Mouse (Mus musculus): ENCODE results near the gene Cfap45. TPM values are rescaled to one million over a fixed set of nuclear protein-coding genes. Genes with fewer than 3 reads are reported as not detected.
A peak's percentile ranks its signal among the peaks of the same experiment; 100 is the strongest.

Gene Cfap45
- polyA plus RNA-seq, 1 experiment from 2014 or later = 2.4 TPM

DNA sequence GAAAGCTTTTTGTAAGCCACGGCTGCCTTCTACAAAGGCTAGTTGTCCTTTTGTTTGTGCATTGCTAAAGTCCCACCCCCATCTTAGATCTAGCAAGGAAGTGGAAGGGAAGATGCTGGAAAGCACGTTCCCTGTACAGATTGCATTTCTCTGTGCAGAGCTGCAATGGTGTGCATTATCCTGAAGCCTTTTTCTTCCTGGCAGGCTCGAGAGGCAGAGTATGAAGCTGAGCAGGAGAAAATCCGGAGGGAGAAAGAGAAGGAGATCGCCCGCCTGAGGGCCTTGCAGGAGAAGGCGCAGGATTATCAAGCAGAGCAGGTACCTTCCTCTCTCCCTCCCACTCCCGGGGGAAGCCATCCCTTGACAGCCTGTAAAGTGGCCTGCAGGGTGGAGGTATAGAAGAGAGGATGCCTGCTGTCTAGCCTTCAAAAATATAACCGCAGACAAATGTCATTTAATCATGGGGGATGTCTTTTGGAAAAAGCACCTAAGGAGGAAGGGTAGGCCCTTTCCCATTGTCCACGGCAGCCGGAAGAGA, 19.8 kb downstream of the Cfap45 start:
- Histone ChIP-seq H3K4me1 (peaks cover 4% of the 10 kb centered on the region; the same call in 1 of the 2 replicates), H3K9ac (no peak overlapping the region)
- WGBS = 49% methylated on average over 11 of the region's 11 CpGs

DNA sequence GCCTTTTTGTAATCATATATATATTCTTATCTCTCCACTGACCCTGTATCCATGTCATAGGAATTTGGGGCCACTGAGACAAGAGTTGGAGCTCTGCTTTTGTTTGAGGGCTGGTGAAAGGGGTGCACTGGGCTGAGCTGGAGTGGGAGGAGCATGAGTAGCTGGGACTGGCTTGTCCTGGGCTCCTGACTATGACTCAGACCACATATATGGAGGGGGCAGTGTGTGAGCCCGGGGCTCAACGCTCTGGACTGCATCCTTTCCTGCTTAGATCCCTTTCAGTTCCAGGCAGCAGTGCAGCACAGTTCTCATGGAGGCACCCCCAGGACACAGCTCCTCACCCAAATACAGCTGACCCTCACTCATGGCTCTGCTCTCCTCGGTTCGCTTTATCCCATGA, 25.5 kb downstream of the Cfap45 start:
- H3K9ac ChIP-seq = no peak overlapping the region
- H3K4me1 ChIP-seq = peaks cover 16% of the 10 kb centered on the region
- no peak for ATAC-seq (ENCODE audit: extremely low read depth, insufficient number of reproducible peaks, low FRiP score, low TSS enrichment)
- no peaks in the 10 kb centered on the region for H3K9me3 ChIP-seq
- H3K27ac ChIP-seq (replicated peaks) = no peak overlapping the region
- no peak overlapping the region for H3K4me2 ChIP-seq
- WGBS = 75% methylated on average over 4 of the region's 4 CpGs
- H3K27me3 ChIP-seq (replicated peaks) = peaks cover 29% of the 10 kb centered on the region
- no peak overlapping the region for H3K4me3 ChIP-seq
- H3K36me3 ChIP-seq = no peaks in the 10 kb centered on the region

More for the DNA sequence above, 19.8 kb downstream of the Cfap45 start:
- Histone ChIP-seq H3K36me3 (no peaks in the 10 kb centered on the region), H3K27ac (replicated peaks) (no peak overlapping the region), H3K4me3 (no peak overlapping the region), H3K9me3 (no peaks in the 10 kb centered on the region), H3K27me3 (replicated peaks) (peaks cover 39% of the 10 kb centered on the region), H3K4me2 (no peak overlapping the region)
- no peak for ATAC-seq (ENCODE audit: extremely low read depth, insufficient number of reproducible peaks, low FRiP score, low TSS enrichment)

DNA sequence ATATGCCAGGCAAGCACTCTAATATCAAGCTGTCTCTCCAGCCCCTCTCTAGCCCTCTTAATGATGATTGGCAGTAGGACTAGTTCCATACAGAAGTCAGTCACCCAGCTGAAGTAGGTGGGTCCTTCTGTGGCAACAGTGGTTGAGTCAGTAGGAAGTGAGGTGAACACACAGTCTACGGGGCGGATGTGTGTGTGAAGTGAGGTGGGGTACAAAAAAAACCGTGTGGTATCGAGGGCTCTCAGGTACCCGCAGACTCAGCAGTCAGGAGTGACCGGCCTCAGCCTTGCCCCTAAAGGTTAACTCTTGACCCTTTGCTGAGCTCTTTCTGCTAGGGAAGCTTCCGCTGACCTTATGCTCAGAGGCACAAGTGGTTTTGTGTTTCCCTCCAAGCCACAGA, 27.9 kb downstream of the Cfap45 start:
- Histone ChIP-seq H3K9me3 (no peaks in the 10 kb centered on the region), H3K9ac (no peak overlapping the region), H3K27ac (replicated peaks) (no peak overlapping the region), H3K4me3 (no peak overlapping the region), H3K4me2 (no peak overlapping the region), H3K36me3 (no peaks in the 10 kb centered on the region), H3K4me1 (peaks cover 32% of the 10 kb centered on the region), H3K27me3 (replicated peaks) (peaks cover 21% of the 10 kb centered on the region)
- ATAC-seq (ENCODE audit: extremely low read depth, insufficient number of reproducible peaks, low FRiP score, low TSS enrichment) = no peak
- 52% methylated on average over 7 of the region's 7 CpGs for WGBS

DNA sequence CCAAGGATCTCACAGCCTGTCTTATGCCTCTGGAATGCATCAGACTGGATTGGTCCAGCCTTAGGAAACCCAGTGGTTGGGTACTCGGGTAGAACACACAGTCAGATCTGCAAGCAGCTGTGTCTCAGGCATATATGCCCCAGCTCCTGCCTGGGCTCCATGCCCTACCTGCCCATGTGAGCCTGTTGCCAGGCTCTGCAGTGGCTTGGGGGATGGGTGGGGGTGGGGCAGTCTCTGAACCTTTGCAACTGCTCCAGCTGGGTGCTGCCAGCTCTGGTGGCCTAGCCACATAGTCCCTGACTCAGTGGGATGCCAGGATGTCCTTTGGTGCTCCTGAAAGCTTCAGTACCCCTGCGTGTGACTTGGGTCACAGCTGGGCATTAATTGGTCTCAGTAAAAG, 28.7 kb downstream of the Cfap45 start:
- WGBS = 25% methylated on average over 2 of the region's 2 CpGs
- Histone ChIP-seq H3K4me3 (peak overlapping the region; percentile 55; the same call in 1 of the 2 replicates), H3K27ac (replicated peaks) (no peak overlapping the region), H3K27me3 (replicated peaks) (peaks cover 17% of the 10 kb centered on the region), H3K4me2 (peak overlapping the region; percentile 76), H3K9me3 (no peaks in the 10 kb centered on the region), H3K36me3 (no peaks in the 10 kb centered on the region), H3K9ac (no peak overlapping the region), H3K4me1 (peaks cover 32% of the 10 kb centered on the region)
- ATAC-seq (ENCODE audit: extremely low read depth, insufficient number of reproducible peaks, low FRiP score, low TSS enrichment) = no peak

DNA sequence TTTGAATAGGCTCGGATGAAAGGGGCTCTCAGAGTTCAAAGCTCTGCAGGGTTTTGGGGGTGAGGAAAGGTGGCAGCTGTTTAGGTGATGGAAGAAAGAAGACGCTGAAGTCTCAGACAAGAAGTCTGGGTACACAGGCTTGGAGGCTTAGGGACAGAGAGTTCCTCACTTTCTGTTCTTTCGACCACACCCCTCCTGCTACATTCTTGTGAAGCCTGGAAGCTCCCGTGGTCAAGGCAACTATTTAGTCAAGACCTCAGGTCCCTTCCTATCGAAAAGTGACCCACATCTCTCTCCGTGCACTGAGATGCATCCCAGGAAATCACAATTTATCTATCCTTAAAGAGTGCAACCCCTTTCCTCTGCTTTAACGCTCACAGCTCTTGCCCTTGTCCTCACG, 29.1 kb downstream of the Cfap45 start:
- peak overlapping the region; percentile 71 for H3K9ac ChIP-seq
- peaks cover 32% of the 10 kb centered on the region for H3K4me1 ChIP-seq
- H3K27ac ChIP-seq (replicated peaks) = no peak overlapping the region
- H3K4me2 ChIP-seq = peak overlapping the region; percentile 76
- peaks cover 17% of the 10 kb centered on the region for H3K27me3 ChIP-seq (replicated peaks)
- H3K36me3 ChIP-seq = no peaks in the 10 kb centered on the region
- H3K9me3 ChIP-seq = no peaks in the 10 kb centered on the region
- 9% methylated on average over 8 of the region's 8 CpGs for WGBS
- no peak for ATAC-seq (ENCODE audit: extremely low read depth, insufficient number of reproducible peaks, low FRiP score, low TSS enrichment)
- peak overlapping the region; percentile 55 for H3K4me3 ChIP-seq

DNA sequence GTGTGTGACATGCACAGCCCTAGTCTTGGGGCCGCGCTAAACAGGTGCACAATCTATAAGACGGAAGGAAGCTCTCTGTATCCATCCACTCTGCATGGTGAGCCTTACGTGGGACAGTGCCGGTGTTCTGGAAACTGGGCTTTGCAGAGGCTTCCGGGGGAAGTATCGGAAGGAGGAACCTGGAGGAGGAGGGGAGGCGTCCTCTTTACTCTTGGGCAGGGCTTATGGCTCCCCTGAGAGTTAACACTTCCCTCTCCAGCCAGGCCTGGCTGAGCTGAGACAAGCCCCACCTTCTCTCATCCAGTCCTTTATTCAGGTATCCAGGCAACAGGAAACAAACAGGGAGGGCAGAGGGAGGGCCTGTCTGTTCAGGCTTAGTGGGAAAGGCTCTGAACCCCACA, 29.9 kb downstream of the Cfap45 start:
- peak overlapping the region; percentile 55 for H3K4me3 ChIP-seq
- peaks cover 20% of the 10 kb centered on the region for H3K27me3 ChIP-seq (replicated peaks)
- peak overlapping the region; percentile 71 for H3K9ac ChIP-seq
- WGBS = 0% methylated on average over 8 of the region's 8 CpGs
- H3K4me2 ChIP-seq = peak overlapping the region; percentile 76
- ATAC-seq (ENCODE audit: extremely low read depth, insufficient number of reproducible peaks, low FRiP score, low TSS enrichment) = no peak
- H3K9me3 ChIP-seq = no peaks in the 10 kb centered on the region
- 0 out of 2 replicates have a peak overlapping the region, but pooled peaks have one; percentile 12 for H3K27ac ChIP-seq (replicated peaks)
- no peaks in the 10 kb centered on the region for H3K36me3 ChIP-seq
- peaks cover 32% of the 10 kb centered on the region for H3K4me1 ChIP-seq

DNA sequence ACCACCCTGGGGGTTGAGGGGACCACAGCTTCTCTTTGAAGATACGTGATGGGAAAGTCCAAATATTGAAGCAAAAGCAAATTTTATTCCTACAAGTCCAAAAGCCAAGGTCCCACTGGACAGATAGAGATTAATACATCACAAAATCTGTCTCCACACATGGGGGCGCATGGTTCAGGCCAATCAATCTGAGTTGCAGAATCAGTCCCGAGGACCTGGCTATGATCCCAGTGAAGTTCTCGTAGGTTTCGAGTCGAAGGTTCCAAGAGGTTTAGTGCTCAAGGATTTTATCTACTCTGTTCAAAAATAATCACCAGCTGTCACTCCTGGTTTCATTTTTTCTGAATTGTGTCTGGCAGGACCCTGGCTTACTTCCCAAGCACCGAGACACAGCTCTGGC, 30.4 kb downstream of the Cfap45 start:
- no peak overlapping the region for H3K27ac ChIP-seq (replicated peaks)
- H3K9ac ChIP-seq = peak overlapping the region; percentile 71
- ATAC-seq (ENCODE audit: extremely low read depth, insufficient number of reproducible peaks, low FRiP score, low TSS enrichment) = no peak
- H3K4me3 ChIP-seq = peak overlapping the region; percentile 55
- H3K27me3 ChIP-seq (replicated peaks) = peaks cover 24% of the 10 kb centered on the region
- H3K4me2 ChIP-seq = peak overlapping the region; percentile 76
- WGBS = 30% methylated on average over 7 of the region's 7 CpGs
- no peaks in the 10 kb centered on the region for H3K36me3 ChIP-seq
- peaks cover 32% of the 10 kb centered on the region for H3K4me1 ChIP-seq
- H3K9me3 ChIP-seq = no peaks in the 10 kb centered on the region

DNA sequence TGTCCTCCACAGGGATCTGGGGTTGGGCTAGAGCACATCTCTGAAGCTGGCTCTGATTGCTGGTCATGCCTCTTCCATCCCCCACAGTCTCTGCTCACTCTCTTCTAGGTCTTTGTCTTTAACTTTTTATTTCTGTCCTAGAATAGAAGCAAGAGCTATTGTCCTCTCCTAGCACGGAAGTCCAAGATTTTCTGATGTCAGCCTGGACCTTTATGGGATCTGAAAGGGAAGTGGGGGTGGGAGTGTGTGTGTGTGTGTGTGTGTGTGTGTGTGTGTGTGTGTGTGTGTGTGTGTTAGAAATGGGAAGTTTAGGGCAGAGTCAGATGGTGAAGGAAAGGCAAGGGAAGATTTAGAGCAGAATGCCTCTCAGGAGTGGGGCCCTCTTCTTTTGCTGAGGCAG, 32.0 kb downstream of the Cfap45 start:
- Histone ChIP-seq H3K36me3 (no peaks in the 10 kb centered on the region), H3K27ac (replicated peaks) (peak overlapping the region; percentile 21; the same call in 1 of the 2 replicates), H3K27me3 (replicated peaks) (peaks cover 37% of the 10 kb centered on the region), H3K4me2 (no peak overlapping the region), H3K9ac (no peak overlapping the region), H3K4me1 (peaks cover 32% of the 10 kb centered on the region), H3K4me3 (no peak overlapping the region), H3K9me3 (no peaks in the 10 kb centered on the region)
- no peak for ATAC-seq (ENCODE audit: extremely low read depth, insufficient number of reproducible peaks, low FRiP score, low TSS enrichment)
- WGBS = 57% methylated on average over 1 of the region's 1 CpGs

DNA sequence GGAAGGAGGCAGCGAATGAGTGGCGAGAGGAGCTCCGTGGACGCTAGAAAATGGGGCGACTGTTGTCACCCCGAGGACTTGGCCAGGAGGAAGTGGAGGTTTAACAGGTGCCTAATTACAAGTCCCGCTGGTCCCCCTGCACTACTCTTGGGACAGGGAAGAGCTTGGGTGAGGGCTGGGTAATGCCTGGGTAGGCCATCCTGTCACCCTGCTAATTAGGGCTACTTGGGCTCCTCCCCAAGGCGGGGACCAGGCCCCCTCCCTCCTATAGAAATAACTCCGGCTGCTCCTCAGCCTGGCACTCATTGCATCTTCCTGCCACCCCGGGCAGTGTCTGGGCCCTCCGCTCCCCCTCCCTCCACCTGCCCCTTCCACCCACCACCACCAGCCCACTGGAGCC, 35.0 kb downstream of the Cfap45 start, which contains the start of gene Vsig8:
Gene Vsig8 (plus strand): TSS at position 301 of the 400 bp plus-strand sequence.
- Histone ChIP-seq H3K9ac (no peak within 1 kb of the TSS), H3K4me1 (peaks cover 20% of the 10 kb centered on the region), H3K4me3 (no peak within 1 kb of the TSS), H3K4me2 (no peak within 1 kb of the TSS), H3K27me3 (replicated peaks) (peaks cover 57% of the 10 kb centered on the region), H3K27ac (replicated peaks) (no peak within 1 kb of the TSS), H3K36me3 (no peaks in the 10 kb centered on the region), H3K9me3 (no peaks in the 10 kb centered on the region)
- no peak for ATAC-seq (ENCODE audit: extremely low read depth, insufficient number of reproducible peaks, low FRiP score, low TSS enrichment)
- 70% methylated on average over 11 of the region's 11 CpGs for WGBS

DNA sequence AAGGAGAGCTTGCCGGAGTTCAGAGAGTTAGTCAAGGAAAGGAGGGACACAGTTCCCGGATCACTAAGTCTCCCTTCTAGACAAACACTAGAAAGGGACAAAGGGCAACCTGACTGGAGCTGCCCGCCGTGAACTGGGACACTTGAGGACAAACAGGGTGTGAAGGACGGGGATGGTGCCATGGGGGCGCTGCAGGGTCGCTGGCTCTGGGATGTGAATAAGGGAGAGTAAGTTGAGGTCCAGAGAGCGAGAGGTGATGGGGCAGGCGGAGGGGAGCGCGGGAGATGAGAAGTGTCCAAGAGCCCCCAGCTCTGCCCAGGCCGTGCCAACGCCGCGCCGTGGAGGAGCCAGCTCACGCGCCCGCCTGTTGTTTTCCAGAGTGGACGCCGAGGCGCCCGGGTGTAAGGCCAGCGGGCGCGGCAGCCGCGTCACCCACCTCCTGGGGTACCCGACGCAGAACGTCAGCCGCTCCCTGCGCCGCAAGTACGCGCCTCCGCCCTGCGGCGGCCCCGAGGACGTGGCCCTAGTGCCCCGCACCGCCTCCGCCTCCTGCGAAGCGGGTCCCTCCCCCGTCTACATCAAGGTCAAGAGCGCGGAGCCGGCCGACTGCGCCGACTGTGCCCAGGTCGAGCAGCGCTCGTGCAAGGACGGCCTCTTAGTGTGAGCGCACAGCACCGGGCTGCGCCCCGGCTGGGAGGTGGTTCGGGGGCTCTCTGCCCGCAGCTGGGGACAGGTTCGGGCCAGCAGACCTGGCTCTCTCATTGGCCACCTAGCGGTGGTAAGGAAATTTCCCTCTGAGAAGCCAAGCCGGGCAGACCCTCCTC, 42.3 kb downstream of the Cfap45 start:
- peak overlapping the region; percentile 77 for H3K4me3 ChIP-seq
- peaks cover 67% of the 10 kb centered on the region for H3K27me3 ChIP-seq (replicated peaks)
- H3K4me2 ChIP-seq = peak overlapping the region; percentile 98
- WGBS = under 1% methylated on average over 59 of the region's 66 CpGs
- H3K27ac ChIP-seq (replicated peaks) = peak overlapping the region; percentile 54; the same call in 1 of the 2 replicates
- ATAC-seq (ENCODE audit: extremely low read depth, insufficient number of reproducible peaks, low FRiP score, low TSS enrichment) = peak; percentile 71; the same call in 1 of the 2 replicates
- peak overlapping the region; percentile 87 for H3K9ac ChIP-seq
- no peaks in the 10 kb centered on the region for H3K36me3 ChIP-seq
- H3K9me3 ChIP-seq = no peaks in the 10 kb centered on the region
- H3K4me1 ChIP-seq = peaks cover 17% of the 10 kb centered on the region

DNA sequence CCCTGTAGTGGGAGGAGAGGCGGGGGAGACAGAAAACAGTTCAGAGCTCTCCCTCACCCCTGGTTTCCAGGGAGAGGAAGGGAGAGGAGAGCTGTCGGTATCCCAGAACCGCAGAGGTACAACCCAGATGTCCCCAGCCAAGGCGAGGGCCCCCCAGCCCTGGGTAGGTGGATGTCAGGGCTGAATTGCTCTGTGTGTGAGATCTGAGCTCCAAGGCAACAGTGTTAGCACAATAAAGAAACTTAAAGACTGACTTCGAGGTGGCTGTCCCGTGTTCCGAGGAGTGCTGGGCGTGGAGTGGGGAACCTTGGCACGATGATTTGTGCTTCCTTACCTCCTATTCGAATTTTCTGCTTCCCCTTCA, 42.8 kb downstream of the Cfap45 start:
- ATAC-seq (ENCODE audit: extremely low read depth, insufficient number of reproducible peaks, low FRiP score, low TSS enrichment) = no peak; the same call in 1 of the 2 replicates
- 3% methylated on average over 10 of the region's 10 CpGs for WGBS

More for the DNA sequence above, 42.8 kb downstream of the Cfap45 start:
- H3K9ac ChIP-seq = peak overlapping the region; percentile 87
- H3K4me1 ChIP-seq = peaks cover 17% of the 10 kb centered on the region
- no peaks in the 10 kb centered on the region for H3K9me3 ChIP-seq
- H3K4me2 ChIP-seq = peak overlapping the region; percentile 98
- H3K27me3 ChIP-seq (replicated peaks) = peaks cover 62% of the 10 kb centered on the region
- peak overlapping the region; percentile 77 for H3K4me3 ChIP-seq
- H3K36me3 ChIP-seq = no peaks in the 10 kb centered on the region
- H3K27ac ChIP-seq (replicated peaks) = peak overlapping the region; percentile 54; the same call in 1 of the 2 replicates
